Mouse (Mus musculus) lung, adult 2 months (tissue): ENCODE results near the gene Gm9945.

Experiments
- CTCF ChIP-seq: fragments of 200-500 bp; IDR thresholded peaks from 2 replicates; pipeline ENCODE4 v1.5.1; 2011; ENCODE audit warnings: mild to moderate bottlenecking, low read length, control low read depth; ENCODE audit not compliant: insufficient read depth
- POLR2A ChIP-seq: fragments of 200-500 bp; IDR thresholded peaks from 2 replicates; pipeline ENCODE4 v1.6.1; 2011; ENCODE audit warnings: low read depth, mild to moderate bottlenecking, control low read depth, low read length, borderline replicate concordance; ENCODE audit errors: extremely low read depth

DNA sequence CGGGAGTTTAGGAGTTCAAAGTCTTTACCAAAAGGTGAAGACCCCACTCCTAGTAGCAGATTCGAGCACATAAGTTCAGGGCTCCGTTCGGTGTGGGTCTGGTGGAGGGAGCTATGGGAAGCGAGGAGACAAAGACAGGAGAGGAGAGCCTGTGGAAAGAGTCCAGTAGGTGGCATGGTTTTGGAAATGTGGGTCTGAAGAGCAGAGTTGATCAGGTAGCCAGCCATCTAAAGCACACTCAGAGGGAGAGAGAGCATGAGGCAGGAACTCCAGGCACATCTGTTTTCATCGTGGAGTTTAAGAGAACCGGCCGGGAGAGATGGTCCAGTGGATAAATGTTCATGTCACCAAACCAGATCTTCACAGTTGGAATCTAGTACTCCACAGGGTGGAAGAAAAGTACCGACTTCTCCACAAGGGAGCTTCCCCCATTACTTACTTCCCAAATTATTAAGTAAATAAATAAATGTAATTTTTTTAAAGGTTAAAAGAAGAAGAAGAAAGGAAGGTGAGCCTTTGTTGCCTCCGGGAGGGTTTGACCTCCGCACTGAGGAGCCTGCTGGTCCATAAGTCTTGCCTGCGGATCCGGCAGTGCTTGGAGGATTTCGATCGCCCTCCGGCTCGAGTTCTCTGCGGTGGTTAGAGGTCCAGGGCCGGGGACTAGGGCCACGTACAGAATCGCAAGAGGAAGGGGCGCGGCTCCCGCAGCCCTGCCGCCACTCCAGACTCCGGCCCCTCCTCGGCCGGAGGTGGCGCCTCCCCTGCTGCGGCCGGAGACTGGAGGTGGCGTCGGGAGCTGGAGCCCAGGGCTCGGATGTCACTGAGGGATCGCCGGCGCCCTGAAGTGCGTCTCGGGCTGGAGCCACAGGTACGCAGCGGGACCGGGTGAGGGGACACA lies 23.2 kb upstream of the Gm9945 start, which contains the start of the genes Gm10447 and Shroom1:
- TF ChIP-seq CTCF (peak; percentile 22; the same call in 1 of the 2 replicates), POLR2A (peak; percentile 25; the same call in 1 of the 2 replicates)
